Mouse (Mus musculus) embryonic facial prominence, embryonic 11.5 days (tissue): Measurements from ENCODE around the gene Ddc. TPM values are rescaled to one million over a fixed set of nuclear protein-coding genes. Genes with fewer than 3 reads are reported as not detected.

Experiments
- ATAC-seq: fragments of 200-750 bp; cut with Nextera tagmentation; replicated peaks from 2 replicates; pipeline ENCODE4 v1.8.0; 2017; ENCODE audit warnings: low read depth; ENCODE audit not compliant: insufficient number of reproducible peaks, low FRiP score, low TSS enrichment
- DNase-seq: peaks from one replicate; pipeline ENCODE4 v3.0.0-alpha.2; 2015; ENCODE audit warnings: low spot score
- H3K27ac ChIP-seq: fragments of 300-500 bp; sonication (generic); replicated peaks from 2 replicates; pipeline ENCODE4 v1.5.1; 2014; ENCODE audit warnings: mild to moderate bottlenecking, low read depth, low read length, control low read depth
- H3K27me3 ChIP-seq: fragments of 300-500 bp; sonication (generic); 2 replicates; pipeline ENCODE4 v1.6.1; 2014; ENCODE audit warnings: mild to moderate bottlenecking, low read length, moderate library complexity, mixed read lengths; ENCODE audit not compliant: control insufficient read depth, insufficient read depth
- H3K36me3 ChIP-seq: fragments of 300-500 bp; sonication (generic); replicated peaks from 2 replicates; pipeline ENCODE4 v1.6.1; 2014; ENCODE audit warnings: low read depth, mild to moderate bottlenecking, low read length, moderate library complexity, mixed read lengths; ENCODE audit not compliant: control insufficient read depth, insufficient read depth
- H3K4me1 ChIP-seq: fragments of 300-500 bp; sonication (generic); 2 replicates; pipeline ENCODE4 v1.6.1; 2014; ENCODE audit warnings: low read length, mixed read lengths; ENCODE audit not compliant: control insufficient read depth, insufficient read depth
- H3K4me2 ChIP-seq: fragments of 300-500 bp; sonication (generic); 2 replicates; pipeline ENCODE4 v1.6.1; 2014; ENCODE audit warnings: low read depth, mild to moderate bottlenecking, control low read depth, low read length, moderate library complexity
- H3K4me3 ChIP-seq: fragments of 300-500 bp; sonication (generic); 2 replicates; pipeline ENCODE4 v1.5.1; 2014; ENCODE audit warnings: low read depth, low read length, control low read depth
- H3K9ac ChIP-seq: fragments of 300-500 bp; sonication (generic); replicated peaks from 2 replicates; pipeline ENCODE4 v1.6.1; 2014; ENCODE audit warnings: mild to moderate bottlenecking, control low read depth, low read length
- H3K9me3 ChIP-seq: fragments of 300-500 bp; sonication (generic); replicated peaks from 2 replicates; pipeline ENCODE4 v1.6.1; 2016; ENCODE audit warnings: mild to moderate bottlenecking, low read length, inconsistent platforms, mixed read lengths; ENCODE audit not compliant: control insufficient read depth
- WGBS: fragments of 180-500 bp; shearing (Covaris S2); extraction: QIAGEN DNeasy Blood & Tissue Kit; methylation state at CpG from one replicate; pipeline ENCODE4 v1.1.7; 2014; 5-methylcytosine and 5-hydroxymethylcytosine counted together
- polyA plus RNA-seq: library from polyadenylated mRNA; unstranded; fragments of >200 nt; fragmentation: Nextera tagmentation; extraction: Ambion mirVana; gene quantifications from 2 replicates; pipeline ENCODE4 v1.2.1, GENCODE M21; 2014

The Ddc gene
- polyA plus RNA-seq, 1 experiment from 2014 or later, result 10.4 TPM

- no peaks in the 10 kb centered on the region for H3K36me3 ChIP-seq
- 0 out of 2 replicates have a peak overlapping the region, but pooled peaks have one; percentile 15 for H3K4me2 ChIP-seq
- peak overlapping the region; percentile 96 for H3K27ac ChIP-seq
- WGBS, result 13% methylated on average over 6 of the region's 6 CpGs
- H3K4me3 ChIP-seq, result no peak overlapping the region
- ATAC-seq (peak; percentile 66), DNase-seq (peak; percentile 65)
- H3K9ac ChIP-seq, result peak overlapping the region; percentile 56
- no peaks in the 10 kb centered on the region for H3K9me3 ChIP-seq
- H3K27me3 ChIP-seq, result no peaks in the 10 kb centered on the region
- H3K4me1 ChIP-seq, result peaks cover 17% of the 10 kb centered on the region
These were observed 69.2 kb downstream of the Ddc start for GRCm38 (mm10) chr11:11828761-11829160.

DNA sequence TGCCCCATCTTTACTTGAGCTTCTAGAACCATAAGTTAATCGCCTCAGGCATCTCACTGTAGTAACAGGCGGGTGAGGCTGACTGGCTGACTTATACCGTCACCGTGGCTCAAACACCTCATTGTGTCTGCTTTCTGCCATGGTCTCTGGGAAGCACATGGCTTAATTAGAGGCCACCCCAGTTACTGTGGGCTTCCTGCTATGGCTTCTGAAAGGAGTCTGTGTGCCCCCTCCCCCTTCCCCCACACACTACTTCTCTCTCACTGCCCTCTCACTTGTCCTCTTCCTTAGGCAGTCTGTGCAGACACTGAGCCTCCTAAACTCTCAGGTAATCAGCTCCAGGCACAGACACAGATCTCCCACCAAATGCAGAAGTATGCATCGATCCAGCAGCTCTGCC is 69.7 kb downstream of the Ddc start:
- DNase-seq (peak; percentile 79), ATAC-seq (peak; percentile 78)
- whole genome bisulfite sequencing, result 10% methylated on average over 5 of the region's 5 CpGs
- H3K4me2 ChIP-seq, result no peak overlapping the region
- no peaks in the 10 kb centered on the region for H3K27me3 ChIP-seq
- H3K9me3 ChIP-seq, result no peaks in the 10 kb centered on the region
- peak overlapping the region; percentile 56 for H3K9ac ChIP-seq
- no peak overlapping the region for H3K4me3 ChIP-seq
- H3K36me3 ChIP-seq, result no peaks in the 10 kb centered on the region
- peak overlapping the region; percentile 96 for H3K27ac ChIP-seq
- peaks cover 17% of the 10 kb centered on the region for H3K4me1 ChIP-seq

DNA sequence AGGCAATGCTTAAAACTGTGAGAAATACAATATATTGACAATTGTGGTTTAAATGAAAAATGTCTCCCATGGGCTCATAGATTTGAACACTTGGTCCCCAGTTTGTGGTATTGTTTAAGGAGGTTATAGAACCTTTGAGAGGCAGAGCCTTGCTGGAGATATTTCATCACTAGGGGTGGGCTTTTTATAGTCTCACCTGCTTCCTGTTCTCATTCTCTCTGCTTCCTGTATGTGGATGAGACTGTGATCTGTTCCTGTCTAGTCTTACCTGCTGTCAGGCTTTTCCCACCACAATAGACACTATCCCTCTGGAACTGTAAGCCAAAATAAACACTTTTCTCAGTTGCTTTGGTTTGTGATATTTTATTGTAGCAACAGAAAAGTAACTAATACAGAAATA is 71.5 kb downstream of the Ddc start:
- no peak overlapping the region for H3K27ac ChIP-seq
- ATAC-seq (no peak), DNase-seq (no peak)
- H3K4me1 ChIP-seq, result peaks cover 23% of the 10 kb centered on the region
- no peaks in the 10 kb centered on the region for H3K27me3 ChIP-seq
- H3K4me2 ChIP-seq, result no peak overlapping the region
- no peaks in the 10 kb centered on the region for H3K36me3 ChIP-seq
- H3K9me3 ChIP-seq, result no peaks in the 10 kb centered on the region
- H3K4me3 ChIP-seq, result no peak overlapping the region
- no peak overlapping the region for H3K9ac ChIP-seq

DNA sequence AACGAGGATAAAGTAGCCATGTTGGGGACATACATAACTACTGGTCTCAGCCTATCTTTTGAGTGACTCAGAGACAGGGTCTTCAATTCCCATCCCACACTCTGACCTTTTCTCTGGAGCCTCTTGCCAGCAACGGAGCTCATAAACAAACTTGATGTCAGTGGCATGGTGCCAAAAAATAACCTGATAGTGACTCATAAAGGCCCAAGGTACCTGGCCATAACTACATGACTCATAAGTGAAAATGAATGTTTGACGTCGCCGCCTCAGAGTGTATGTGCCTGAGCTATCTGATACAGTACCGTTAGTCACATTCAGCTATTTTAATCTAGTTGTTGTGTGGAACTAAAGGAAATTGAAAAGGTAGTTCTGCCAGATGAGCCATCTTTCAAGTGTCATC is 72.3 kb downstream of the Ddc start:
- H3K27ac ChIP-seq, result no peak overlapping the region; the same call in 1 of the 2 replicates
- H3K4me2 ChIP-seq, result no peak overlapping the region
- no peak overlapping the region for H3K9ac ChIP-seq
- no peaks in the 10 kb centered on the region for H3K27me3 ChIP-seq
- no peaks in the 10 kb centered on the region for H3K9me3 ChIP-seq
- no peak overlapping the region for H3K4me3 ChIP-seq
- no peaks in the 10 kb centered on the region for H3K36me3 ChIP-seq
- WGBS, result 82% methylated on average over 6 of the region's 6 CpGs
- peaks cover 26% of the 10 kb centered on the region for H3K4me1 ChIP-seq
- no peak for ATAC-seq
- no peak for DNase-seq

GRCm38 (mm10) chr11:11824970-11825635 is 72.8 kb downstream of the Ddc start:
- ATAC-seq (no peak), DNase-seq (no peak)
- 47% methylated on average over 3 of the region's 3 CpGs for WGBS
- H3K27ac ChIP-seq, result 0 out of 2 replicates have a peak overlapping the region, but pooled peaks have one; percentile 29
- H3K9ac ChIP-seq, result no peak overlapping the region
- no peaks in the 10 kb centered on the region for H3K9me3 ChIP-seq
- no peaks in the 10 kb centered on the region for H3K27me3 ChIP-seq
- no peak overlapping the region for H3K4me3 ChIP-seq
- H3K4me2 ChIP-seq, result no peak overlapping the region
- H3K36me3 ChIP-seq, result no peaks in the 10 kb centered on the region
- H3K4me1 ChIP-seq, result peaks cover 23% of the 10 kb centered on the region

DNA sequence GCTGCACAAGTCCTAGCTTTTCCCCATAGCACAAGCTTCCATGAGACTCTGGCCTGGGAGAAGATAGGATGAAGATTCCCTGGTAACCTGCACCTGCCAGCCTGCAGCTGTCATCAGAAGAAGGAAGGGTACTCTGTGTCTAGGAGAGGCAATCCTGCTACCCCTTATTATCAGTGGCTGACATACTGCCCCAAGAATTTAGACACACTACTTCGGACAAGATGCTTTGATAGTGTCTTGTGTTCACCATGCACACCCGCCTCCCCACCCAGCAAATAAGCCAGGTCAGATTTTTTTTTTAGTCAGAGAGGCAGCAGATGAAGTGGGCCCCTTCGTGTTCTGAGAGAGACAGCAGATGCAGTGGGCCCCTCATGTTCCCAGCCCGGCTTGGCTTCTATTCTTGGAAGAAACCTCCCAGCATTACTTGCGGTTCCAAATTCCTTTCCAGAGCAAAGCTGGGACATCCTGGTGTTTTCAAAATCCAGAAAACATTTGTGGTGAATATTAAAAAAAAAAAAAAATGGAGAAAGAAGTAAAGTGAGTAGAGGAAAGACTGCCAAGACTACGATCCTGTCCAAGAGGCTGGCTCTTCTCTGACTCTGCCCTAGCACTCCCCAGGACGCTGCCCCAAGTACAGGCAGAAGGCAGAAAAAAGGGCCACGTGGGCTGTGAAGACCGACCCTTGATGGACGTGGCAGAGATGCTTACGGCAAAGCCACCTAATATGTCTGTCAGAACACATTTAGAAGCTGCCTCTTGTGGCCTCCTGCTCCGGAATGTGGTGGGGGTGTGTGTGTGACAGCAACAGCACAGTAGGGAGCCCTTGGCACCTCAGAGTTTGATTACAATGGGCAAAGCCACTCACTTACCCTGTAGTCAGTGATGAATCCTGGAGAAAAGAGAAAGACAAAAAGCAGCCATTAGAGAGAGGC is 73.7 kb downstream of the Ddc start:
- no peaks in the 10 kb centered on the region for H3K36me3 ChIP-seq
- H3K4me2 ChIP-seq, result no peak overlapping the region
- 33% methylated on average over 12 of the region's 12 CpGs for WGBS
- no peak overlapping the region for H3K9ac ChIP-seq
- H3K27ac ChIP-seq, result peak overlapping the region; percentile 45; the same call in 1 of the 2 replicates
- ATAC-seq (no peak), DNase-seq (no peak)
- H3K4me3 ChIP-seq, result no peak overlapping the region
- no peaks in the 10 kb centered on the region for H3K9me3 ChIP-seq
- H3K4me1 ChIP-seq, result peaks cover 22% of the 10 kb centered on the region
- H3K27me3 ChIP-seq, result no peaks in the 10 kb centered on the region

DNA sequence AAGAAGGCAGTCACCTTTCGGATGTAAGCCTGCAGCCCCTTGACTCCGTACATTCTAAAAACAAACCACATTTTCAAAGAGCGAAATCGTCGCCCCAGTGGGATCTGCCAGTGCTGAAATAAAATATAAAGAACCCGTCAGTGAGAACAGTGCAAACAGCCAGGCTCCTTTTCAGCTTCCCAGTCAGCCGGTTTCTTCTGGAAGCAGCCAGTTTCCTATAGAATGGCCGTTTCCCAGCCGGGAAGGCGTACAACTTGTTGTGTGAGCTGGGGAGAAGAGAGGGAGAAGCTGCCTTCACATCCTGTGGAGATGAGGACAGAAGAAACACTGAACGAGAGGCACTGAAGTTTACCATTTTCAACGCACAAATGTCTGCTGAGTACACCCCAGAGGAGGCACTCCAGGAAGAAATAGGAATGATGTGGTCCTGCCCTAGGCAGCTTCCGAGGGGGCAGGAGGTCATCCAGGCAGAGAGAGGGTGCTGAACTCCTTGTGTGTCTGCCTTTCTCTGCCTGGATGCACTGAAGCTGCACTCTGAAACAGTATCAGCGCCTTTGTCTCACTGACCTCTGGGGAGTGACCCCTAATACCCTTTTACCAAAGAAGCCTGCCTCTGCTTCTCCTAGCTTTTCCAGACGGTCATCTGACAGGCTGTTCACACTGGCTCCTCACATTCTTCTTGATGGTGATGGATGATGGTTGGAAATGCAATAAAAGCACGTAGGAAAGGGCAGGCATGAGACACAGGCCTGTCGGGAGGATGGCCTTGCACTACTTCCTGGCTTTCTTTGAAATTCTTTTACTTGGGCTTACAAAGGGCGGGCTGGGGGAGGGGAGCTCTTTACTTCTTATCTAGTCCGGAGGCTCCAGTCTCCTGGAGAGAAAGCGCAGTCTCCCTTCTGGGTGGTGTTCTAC is 75.5 kb downstream of the Ddc start:
- Histone ChIP-seq H3K4me3 (no peak overlapping the region), H3K9ac (peak overlapping the region; percentile 59), H3K4me2 (no peak overlapping the region), H3K4me1 (peaks cover 15% of the 10 kb centered on the region), H3K27me3 (no peaks in the 10 kb centered on the region), H3K36me3 (no peaks in the 10 kb centered on the region), H3K9me3 (no peaks in the 10 kb centered on the region), H3K27ac (peak overlapping the region; percentile 97)
- peak; percentile 60 for DNase-seq
- 4% methylated on average over 20 of the region's 20 CpGs for WGBS
- ATAC-seq, result peak; percentile 17; the same call in 1 of the 2 replicates
